In the genomic region with DNA sequence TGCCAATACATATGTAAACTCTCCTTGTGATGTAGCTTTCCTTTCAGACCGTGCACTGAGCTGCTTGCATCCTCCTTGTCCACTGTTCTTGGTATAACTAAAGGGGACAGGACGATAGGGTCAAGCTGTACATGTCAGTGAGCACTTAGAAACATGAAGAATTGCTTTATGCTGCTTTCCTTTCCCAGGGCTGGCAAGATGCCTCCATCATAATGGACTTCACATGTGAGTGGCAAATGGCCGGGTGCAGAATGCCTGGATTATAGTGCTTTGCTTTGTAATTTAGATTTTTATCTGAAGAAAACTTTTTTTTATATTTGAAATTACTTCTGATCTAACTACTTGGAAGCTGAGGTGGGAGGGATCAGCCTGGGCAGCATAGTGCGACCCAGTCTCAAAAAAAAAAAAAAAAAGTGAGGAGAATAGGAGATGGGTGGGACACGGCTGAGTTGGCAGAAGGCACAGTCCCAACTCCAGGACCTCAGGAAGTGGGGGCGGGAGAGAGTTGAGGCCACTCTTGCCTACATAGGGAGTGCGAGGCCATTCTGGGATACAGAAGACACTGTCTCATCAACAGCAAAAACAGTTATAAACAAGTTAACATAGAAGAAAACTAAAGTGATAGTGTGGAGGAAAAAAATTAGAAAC, we compare ENCODE assay signal across 16 mouse cellular contexts.
"Had no signal": no experiment of that assay in that cellular context is flagged by ENCODE, and none has a peak within 500 bp of the region (broad histone marks: within the 10 kb centered on the region; RNA-seq: fewer than 3 reads in every experiment).

No protein-coding gene starts in this region.

- DNase-seq: liver; liver, embryonic 13.5 days; liver, postnatal 0 days; lung, postnatal 14 days; right cerebral cortex, postnatal 4 days; spleen, adult 18-20 months; thymus, adult 2 months; thymus, postnatal 25 days had no signal

- H3K9ac ChIP-seq: limb, embryonic 12.5 days; liver, embryonic 13.5 days; liver, postnatal 0 days; lung, embryonic 15.5 days; midbrain, embryonic 15.5 days; neural tube, embryonic 12.5 days had no signal

- ATAC-seq: liver, postnatal 0 days; midbrain, embryonic 15.5 days had no signal

- H3K9me3 ChIP-seq: limb, embryonic 12.5 days; liver, embryonic 13.5 days; lung, embryonic 15.5 days; megakaryocyte, embryonic 14.5 days; midbrain, embryonic 15.5 days; neural tube, embryonic 12.5 days had no signal

- H3K36me3 ChIP-seq: limb, embryonic 12.5 days; liver, embryonic 13.5 days; lung, embryonic 15.5 days; midbrain, embryonic 15.5 days; neural tube, embryonic 12.5 days had no signal

- H3K27ac ChIP-seq: layer of hippocampus, adult 2 months; limb, embryonic 12.5 days; liver, embryonic 13.5 days; lung, embryonic 15.5 days; macrophage; midbrain, embryonic 15.5 days; neural tube, embryonic 12.5 days had no signal

- H3K4me1 ChIP-seq: limb, embryonic 12.5 days; liver, embryonic 13.5 days; lung, embryonic 15.5 days; megakaryocyte, embryonic 14.5 days; midbrain, embryonic 15.5 days; neural tube, embryonic 12.5 days had no signal

- H3K4me3 ChIP-seq: layer of hippocampus, adult 2 months; limb, embryonic 12.5 days; liver, embryonic 13.5 days; lung, embryonic 15.5 days; megakaryocyte, embryonic 14.5 days; midbrain, embryonic 15.5 days; neural tube, embryonic 12.5 days had no signal

- H3K27me3 ChIP-seq: limb, embryonic 12.5 days; liver, embryonic 13.5 days; lung, embryonic 15.5 days; midbrain, embryonic 15.5 days; neural tube, embryonic 12.5 days had no signal

- H3K4me2 ChIP-seq: limb, embryonic 12.5 days; liver, embryonic 13.5 days; lung, embryonic 15.5 days; midbrain, embryonic 11.5 days; midbrain, embryonic 15.5 days; neural tube, embryonic 12.5 days had no signal
